Mouse (Mus musculus): ENCODE measurements around the gene C130032M10Rik.

DNA sequence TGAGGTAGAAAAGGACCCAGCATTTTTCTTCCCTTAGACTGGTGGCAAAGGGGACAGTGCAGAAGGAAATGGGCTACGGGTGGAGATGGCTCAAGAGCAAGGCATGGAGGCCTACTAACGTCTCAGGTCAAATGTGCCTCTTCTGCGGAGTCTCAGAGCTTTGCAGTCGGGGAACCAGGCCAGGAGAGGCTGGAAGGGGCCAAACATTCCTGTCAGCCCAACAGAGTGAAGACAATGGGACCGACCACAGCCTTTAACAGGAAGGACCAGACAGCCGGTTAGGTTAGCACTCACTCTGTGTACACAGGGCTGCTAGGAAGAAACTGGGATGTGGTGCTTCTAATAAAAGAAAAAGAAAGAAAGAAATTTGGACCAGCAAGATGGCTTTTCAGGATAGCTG, 34.5 kb downstream of the C130032M10Rik start:
- TF ChIP-seq CTCF (IDR thresholded peaks at IDR 0.05; ENCODE audit: borderline replicate concordance, insufficient read depth, low read length) (no peak), POLR2A (IDR thresholded peaks at IDR 0.05; ENCODE audit: low read depth, low read length) (no peak)
